Comparison of ENCODE assay signal across 16 mouse cellular contexts in the genomic region with DNA sequence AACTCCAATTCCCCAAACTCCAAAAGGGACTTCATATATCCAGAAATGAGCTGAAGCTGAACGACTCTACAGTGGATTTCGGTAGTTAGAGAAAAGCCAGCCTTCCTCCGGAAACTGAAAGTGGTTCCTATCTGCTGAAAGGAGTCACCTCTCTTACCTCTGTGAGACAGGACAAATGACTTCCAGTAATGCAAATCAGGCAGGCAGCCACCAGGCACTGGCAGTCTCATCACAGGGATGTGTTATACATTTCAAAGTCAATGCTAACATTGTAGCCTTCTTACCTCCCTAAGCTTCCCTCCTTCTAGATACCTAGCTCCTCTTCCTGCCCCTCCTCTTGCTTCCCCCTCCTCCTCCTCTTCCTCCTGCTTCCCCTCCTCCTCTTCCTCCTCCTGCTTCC.
DNase-seq lines count a peak whose midpoint lies in the region.
"Had no signal": no experiment of that assay in that cellular context is flagged by ENCODE, and none has a peak within 500 bp of the region (broad histone marks: within the 10 kb centered on the region; RNA-seq: fewer than 3 reads in every experiment).

No protein-coding gene starts in this region.

- DNase-seq in A20 (ENCODE audit: low read depth, low spot score), result peak; percentile 35
- peak; percentile 55 for DNase-seq in ES-CJ7 (ENCODE audit: low read depth, low spot score)
- peak; percentile 4 for DNase-seq in induced T-regulatory cell, adult 2 months (ENCODE audit: low read depth)
- DNase-seq in frontal cortex, postnatal 25 days (ENCODE audit: low spot score in 2 of 2), result no peak
- DNase-seq in c-Kit-positive CD71-positive TER-119-positive erythroid progenitor cells, embryonic 14.5 days (ENCODE audit: low spot score), result no peak
- DNase-seq in frontal cortex, postnatal 14 days (ENCODE audit: low spot score in 2 of 2), result no peak
- DNase-seq: adrenal gland, adult 8-10 months; adrenal gland, postnatal 14 days; adrenal gland, postnatal 36 days; cerebellum, adult 11 months; cerebellum, adult 18-20 months; cerebellum, adult 8-10 months; cerebellum, adult 9-11 months; cerebellum, postnatal 14 days; cerebellum, postnatal 36 days; embryo, embryonic 11 days had no signal

Comparison
In these comparisons a context has a peak if more than half of its experiments do, and no peak if none do; other contexts are left out.
1. DNase-seq: peak in A20 (single experiment), ES-CJ7 (single experiment) and induced T-regulatory cell, adult 2 months (single experiment); none in frontal cortex, postnatal 25 days (0 of 2), c-Kit-positive CD71-positive TER-119-positive erythroid progenitor cells, embryonic 14.5 days (single experiment) and frontal cortex, postnatal 14 days (0 of 2).